Mouse (Mus musculus) heart, embryonic 14.5 days (tissue): Measurements from ENCODE around the gene Tmem52b. TPM values are rescaled to one million over a fixed set of nuclear protein-coding genes. Genes with fewer than 3 reads are reported as not detected.

ENCODE experiments used
- polyA plus RNA-seq: library from polyadenylated mRNA; unstranded; fragments of >200 nt; fragmentation: Nextera tagmentation; extraction: Ambion mirVana; gene quantifications from 2 replicates; pipeline ENCODE4 v1.2.1, GENCODE M21; 2014

The Tmem52b gene
- polyA plus RNA-seq, 1 experiment from 2014 or later, result not detected

Other genes with a start within 250 kb of the Tmem52b start
- gene Cd69, start 237.1 kb upstream of the Tmem52b start, polyA plus RNA-seq, result 0.18 and 0.35 TPM in 2 replicates
- gene 4922502D21Rik, start 180.8 kb upstream of the Tmem52b start, polyA plus RNA-seq, result not detected in 2 replicates
- gene Clec12a, start 169.9 kb upstream of the Tmem52b start, polyA plus RNA-seq, result 0.57 and 1.1 TPM in 2 replicates
- 0.18 and 0.39 TPM in 2 replicates for gene Clec12b, start 126.7 kb upstream of the Tmem52b start, polyA plus RNA-seq
- gene Clec1b, start 115.3 kb upstream of the Tmem52b start, polyA plus RNA-seq, result 3.9 and 5.6 TPM in 2 replicates
- gene Clec9a, start 103.7 kb upstream of the Tmem52b start, polyA plus RNA-seq, result 0.42 and 0.58 TPM in 2 replicates
- 3.9 and 6.4 TPM in 2 replicates for gene Clec1a, start 60.6 kb upstream of the Tmem52b start, polyA plus RNA-seq
- 0.22 and 0.39 TPM in 2 replicates for gene Olr1, start 5.4 kb upstream of the Tmem52b start, polyA plus RNA-seq
- 12.1 and 16.3 TPM in 2 replicates for gene Gabarapl1, start 20.6 kb downstream of the Tmem52b start, polyA plus RNA-seq
- gene Klre1, start 65.3 kb downstream of the Tmem52b start, polyA plus RNA-seq, result not detected in 2 replicates
- not detected in 2 replicates for gene Klrd1, start 79.2 kb downstream of the Tmem52b start, polyA plus RNA-seq
- 0.13 TPM in 1 of 2 replicates, not detected in the other for gene Klrk1, start 111.3 kb downstream of the Tmem52b start, polyA plus RNA-seq
- gene Klrc3, start 130.8 kb downstream of the Tmem52b start, polyA plus RNA-seq, result not detected in 2 replicates
- gene Klrc2, start 148.1 kb downstream of the Tmem52b start, polyA plus RNA-seq, result not detected in 2 replicates
- not detected in 2 replicates for gene Klrc1, start 166.4 kb downstream of the Tmem52b start, polyA plus RNA-seq
- gene Klri1, start 204.6 kb downstream of the Tmem52b start, polyA plus RNA-seq, result not detected in 2 replicates
- not detected in 2 replicates for gene Klri2, start 227.9 kb downstream of the Tmem52b start, polyA plus RNA-seq